Mouse (Mus musculus) lung, adult 2 months (tissue): ENCODE results near the gene Fut7.

Source experiments
- CTCF ChIP-seq: fragments of 200-500 bp; IDR thresholded peaks from 2 replicates; pipeline ENCODE4 v1.5.1; 2011; ENCODE audit warnings: mild to moderate bottlenecking, low read length, control low read depth; ENCODE audit not compliant: insufficient read depth
- POLR2A ChIP-seq: fragments of 200-500 bp; IDR thresholded peaks from 2 replicates; pipeline ENCODE4 v1.6.1; 2011; ENCODE audit warnings: low read depth, mild to moderate bottlenecking, control low read depth, low read length, borderline replicate concordance; ENCODE audit errors: extremely low read depth

GRCm38 (mm10) chr2:25429435-25430180 lies 6.5 kb downstream of the Fut7 start:
- TF ChIP-seq CTCF = no peak
- no peak for TF ChIP-seq POLR2A
